Mouse (Mus musculus): ENCODE results near the gene Igbp1. TPM values are rescaled to one million over a fixed set of nuclear protein-coding genes. Genes with fewer than 3 reads are reported as not detected.

Igbp1 gene
- polyA plus RNA-seq, 1 experiment from 2014 or later: 43.7 TPM

DNA sequence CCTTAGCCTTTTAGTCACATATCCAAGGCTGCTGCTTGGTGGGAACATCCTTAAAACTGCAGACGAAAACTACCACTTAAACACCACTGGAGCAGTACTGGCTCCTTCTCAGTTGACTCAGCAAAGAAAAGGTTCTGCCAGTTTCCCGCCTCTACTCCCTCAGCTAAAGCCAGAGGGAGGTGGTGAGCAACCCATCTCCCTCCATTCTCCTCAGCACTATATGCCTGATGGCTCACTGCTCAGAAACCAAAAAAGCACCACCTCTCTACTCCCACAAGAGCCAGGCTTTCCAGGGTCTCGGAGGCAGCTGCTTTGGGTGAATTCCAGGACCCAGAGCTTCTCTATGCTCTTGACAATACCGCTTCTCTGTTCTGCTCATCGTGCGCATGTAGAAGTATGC is 23.5 kb downstream of the Igbp1 start:
- ATAC-seq (ENCODE audit: insufficient number of reproducible peaks, insufficient read depth, low FRiP score, low TSS enrichment, low read depth): no peak
- no peak overlapping the region for H3K27ac ChIP-seq
- no peaks in the 10 kb centered on the region for H3K36me3 ChIP-seq
- H3K4me1 ChIP-seq: no peaks in the 10 kb centered on the region
- H3K27me3 ChIP-seq: peaks cover 31% of the 10 kb centered on the region
- WGBS: 90% methylated on average over 6 of the region's 6 CpGs
- H3K4me3 ChIP-seq: no peak overlapping the region
- H3K9me3 ChIP-seq: no peaks in the 10 kb centered on the region
- no peak overlapping the region for H3K9ac ChIP-seq
- no peak overlapping the region for H3K4me2 ChIP-seq

DNA sequence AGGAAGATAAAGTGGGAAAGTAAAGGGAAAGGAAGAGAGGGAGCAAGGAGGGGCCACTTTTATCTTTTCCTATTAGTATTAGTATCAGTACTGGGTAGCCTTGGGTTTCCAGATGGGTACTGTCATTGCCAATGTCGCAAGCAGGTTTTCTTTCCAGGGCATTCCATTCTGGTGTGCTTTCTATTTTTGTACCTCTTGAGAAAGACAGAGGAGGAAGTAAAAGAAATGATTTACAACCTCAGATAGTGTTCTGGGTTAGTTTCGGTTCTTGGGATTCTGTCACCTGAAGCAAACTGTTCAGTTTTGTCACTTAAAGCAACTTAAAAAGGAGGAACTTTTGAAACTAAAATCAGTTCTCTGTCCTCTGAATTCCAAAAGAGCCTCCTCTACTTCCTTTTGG is 24.4 kb downstream of the Igbp1 start:
- WGBS: 97% methylated on average over 2 of the region's 2 CpGs
- Histone ChIP-seq H3K9me3 (no peaks in the 10 kb centered on the region), H3K27me3 (peaks cover 31% of the 10 kb centered on the region), H3K9ac (no peak overlapping the region), H3K27ac (no peak overlapping the region), H3K36me3 (no peaks in the 10 kb centered on the region), H3K4me1 (no peaks in the 10 kb centered on the region), H3K4me3 (no peak overlapping the region), H3K4me2 (no peak overlapping the region)
- no peak for ATAC-seq (ENCODE audit: insufficient number of reproducible peaks, insufficient read depth, low FRiP score, low TSS enrichment, low read depth)

GRCm38 (mm10) chrX:100524471-100524870 is 30.4 kb downstream of the Igbp1 start, which contains the start of gene Dgat2l6:
TSS of gene Dgat2l6 (plus strand) at chrX:100524838.
- Histone ChIP-seq H3K4me1 (no peaks in the 10 kb centered on the region), H3K9ac (no peak within 1 kb of the TSS), H3K4me3 (no peak within 1 kb of the TSS), H3K27me3 (peaks cover 38% of the 10 kb centered on the region), H3K27ac (no peak within 1 kb of the TSS), H3K4me2 (no peak within 1 kb of the TSS), H3K9me3 (no peaks in the 10 kb centered on the region), H3K36me3 (no peaks in the 10 kb centered on the region)
- ATAC-seq (ENCODE audit: insufficient number of reproducible peaks, insufficient read depth, low FRiP score, low TSS enrichment, low read depth): no peak
- 73% methylated on average over 4 of the region's 4 CpGs for WGBS

- ATAC-seq (ENCODE audit: insufficient number of reproducible peaks, insufficient read depth, low FRiP score, low TSS enrichment, low read depth): no peak
- Histone ChIP-seq H3K4me3 (no peak overlapping the region), H3K27me3 (peaks cover 10% of the 10 kb centered on the region; the same call in 1 of the 2 replicates), H3K9ac (no peak overlapping the region), H3K9me3 (no peaks in the 10 kb centered on the region), H3K4me1 (no peaks in the 10 kb centered on the region), H3K27ac (no peak overlapping the region), H3K4me2 (no peak overlapping the region), H3K36me3 (no peaks in the 10 kb centered on the region)
- WGBS: 84% methylated on average over 3 of the region's 3 CpGs
Observed at GRCm38 (mm10) chrX:100556026-100556425, 61.9 kb downstream of the Igbp1 start.

DNA sequence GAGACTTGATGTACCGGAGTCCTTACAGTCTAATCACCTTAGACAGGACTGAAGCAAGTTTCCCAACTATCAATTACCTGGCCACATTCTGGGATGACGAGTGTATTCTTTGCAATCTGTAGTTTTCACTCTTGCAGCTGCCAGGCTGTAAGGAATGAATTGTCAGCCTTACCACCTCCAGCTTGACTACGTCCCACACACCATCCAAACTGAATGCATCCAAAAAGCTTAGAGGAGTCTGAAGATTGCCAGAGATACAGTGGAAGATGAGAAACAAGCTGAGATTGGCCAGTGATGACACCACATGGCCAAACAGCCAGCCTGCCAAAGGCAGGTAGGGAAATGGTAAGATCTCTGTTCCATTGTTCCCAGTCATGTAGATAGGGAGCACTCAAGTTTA is 71.6 kb downstream of the Igbp1 start:
- H3K27ac ChIP-seq: no peak overlapping the region
- H3K4me3 ChIP-seq: no peak overlapping the region
- peaks cover 13% of the 10 kb centered on the region for H3K27me3 ChIP-seq
- H3K9me3 ChIP-seq: no peaks in the 10 kb centered on the region
- ATAC-seq (ENCODE audit: insufficient number of reproducible peaks, insufficient read depth, low FRiP score, low TSS enrichment, low read depth): no peak
- no peaks in the 10 kb centered on the region for H3K36me3 ChIP-seq
- WGBS: 80% methylated on average over 3 of the region's 3 CpGs
- H3K9ac ChIP-seq: no peak overlapping the region
- no peaks in the 10 kb centered on the region for H3K4me1 ChIP-seq
- H3K4me2 ChIP-seq: no peak overlapping the region

Other genes starting within 250 kb of the Igbp1 start
- gene Otud6a, start 65.3 kb upstream of the Igbp1 start, polyA plus RNA-seq (2015; fragmentation: Nextera tagmentation; extraction: Ambion mirVana): not detected in 2 replicates
- gene Awat2, start 51.6 kb upstream of the Igbp1 start, polyA plus RNA-seq (2015; fragmentation: Nextera tagmentation; extraction: Ambion mirVana): 0.46 and 0.58 TPM in 2 replicates
- not detected in 2 replicates for gene Dgat2l6, start 30.5 kb downstream of the Igbp1 start, polyA plus RNA-seq (2015; fragmentation: Nextera tagmentation; extraction: Ambion mirVana)
- not detected in 2 replicates for gene Awat1, start 78.0 kb downstream of the Igbp1 start, polyA plus RNA-seq (2015; fragmentation: Nextera tagmentation; extraction: Ambion mirVana)
- gene P2ry4, start 100.6 kb downstream of the Igbp1 start, polyA plus RNA-seq (2015; fragmentation: Nextera tagmentation; extraction: Ambion mirVana): not detected in 2 replicates
- not detected in 2 replicates for gene Arr3, start 111.2 kb downstream of the Igbp1 start, polyA plus RNA-seq (2015; fragmentation: Nextera tagmentation; extraction: Ambion mirVana)
- 27.1 and 27.9 TPM in 2 replicates for gene Kif4, start 131.4 kb downstream of the Igbp1 start, polyA plus RNA-seq (2015; fragmentation: Nextera tagmentation; extraction: Ambion mirVana)
- gene Pdzd11, start 132.3 kb downstream of the Igbp1 start, polyA plus RNA-seq (2015; fragmentation: Nextera tagmentation; extraction: Ambion mirVana): 117 and 133 TPM in 2 replicates
- 2.8 and 3.7 TPM in 2 replicates for gene Gdpd2, start 235.6 kb downstream of the Igbp1 start, polyA plus RNA-seq (2015; fragmentation: Nextera tagmentation; extraction: Ambion mirVana)

Measured in embryonic facial prominence, embryonic 13.5 days (tissue).